Mouse (Mus musculus) cortical plate, adult 2 months (tissue): ENCODE measurements around the gene Pop4.

ENCODE experiments used
- CTCF ChIP-seq: fragments of 200-500 bp; IDR thresholded peaks from 2 replicates; pipeline ENCODE4 v1.5.1; 2011; ENCODE audit warnings: mild to moderate bottlenecking, control low read depth, low read length; ENCODE audit not compliant: insufficient read depth; ENCODE audit errors: extremely low read depth
- POLR2A ChIP-seq: fragments of 200-500 bp; IDR thresholded peaks from 2 replicates; pipeline ENCODE4 v1.6.1; 2011; ENCODE audit warnings: mild to moderate bottlenecking, low read length, control low read depth; ENCODE audit not compliant: insufficient read depth; ENCODE audit errors: extremely low read depth

DNA sequence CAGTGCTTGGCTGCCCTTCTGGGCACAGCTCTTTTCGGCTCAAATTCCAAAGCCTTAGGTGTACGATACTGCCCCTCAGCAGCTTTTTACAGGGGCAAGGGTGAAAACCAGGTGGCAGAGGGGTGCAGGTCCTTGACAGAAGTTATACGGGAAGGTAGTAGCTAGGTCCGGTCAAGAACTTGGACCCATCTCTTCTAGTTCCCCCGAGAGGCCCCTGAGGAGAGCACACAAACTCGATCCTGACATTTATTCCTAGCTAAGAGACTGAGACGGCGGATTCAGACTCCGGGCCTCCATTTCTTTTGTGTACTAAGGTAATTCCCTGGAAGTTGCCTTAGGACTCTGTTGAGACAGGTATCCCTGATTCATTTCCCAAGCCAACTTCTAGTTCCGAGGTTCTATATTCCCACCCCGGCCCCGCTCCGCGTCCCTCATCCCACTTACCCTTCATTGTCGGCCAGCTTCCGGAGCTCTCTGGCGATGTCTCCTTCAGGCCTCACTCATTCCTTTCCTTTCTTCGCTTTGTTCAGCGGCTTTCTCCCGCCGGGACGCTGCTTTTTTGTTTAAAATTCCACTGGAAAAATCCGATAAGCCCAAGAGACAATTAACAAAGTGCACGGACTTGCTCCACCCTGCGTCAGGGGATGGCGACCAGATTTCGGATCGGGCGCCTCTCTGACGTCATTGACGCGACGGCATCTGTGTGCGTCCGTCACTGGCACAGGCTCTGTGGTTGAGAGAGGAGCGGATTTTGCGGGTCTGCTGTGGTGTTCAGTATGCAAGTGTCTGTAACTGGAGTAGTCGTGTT is at the start of gene Pop4:
- no peak for TF ChIP-seq CTCF
- peak; percentile 90 for TF ChIP-seq POLR2A
